Mouse (Mus musculus) erythroblast, embryonic 14.5 days (primary cell): ENCODE results near the gene Prss54. TPM values are rescaled to one million over a fixed set of nuclear protein-coding genes. Genes with fewer than 3 reads are reported as not detected.
"Not testable (repeated sequence)": the region's sequence is repeated elsewhere in the genome, so short reads cannot be mapped to it uniquely, and the experiment has no call there.

Source experiments
- H3K27me3 ChIP-seq: 2 replicates; pipeline ENCODE4 v1.6.1; 2012; ENCODE audit warnings: inconsistent platforms; ENCODE audit not compliant: control insufficient read depth
- H3K36me3 ChIP-seq: 2 replicates; pipeline ENCODE4 v1.6.1; 2012; ENCODE audit warnings: mild to moderate bottlenecking, inconsistent platforms; ENCODE audit not compliant: control insufficient read depth
- H3K4me1 ChIP-seq: 2 replicates; pipeline ENCODE4 v1.6.1; 2012; ENCODE audit warnings: inconsistent platforms; ENCODE audit not compliant: control insufficient read depth
- H3K4me3 ChIP-seq: replicated peaks from 2 replicates; pipeline ENCODE3; 2012; ENCODE audit warnings: moderate library complexity, mild to moderate bottlenecking, inconsistent platforms
- H3K9me3 ChIP-seq: 2 replicates; pipeline ENCODE4 v1.6.1; 2012; ENCODE audit warnings: low read length, inconsistent platforms, mixed read lengths; ENCODE audit not compliant: control insufficient read depth
- GATA1 ChIP-seq: IDR thresholded peaks from 2 replicates; pipeline ENCODE4 v1.6.1; 2012; ENCODE audit warnings: low read length, inconsistent platforms, mixed read lengths
- TAL1 ChIP-seq: IDR thresholded peaks from 3 replicates; pipeline ENCODE4 v1.6.1; 2012; ENCODE audit warnings: low read length, inconsistent platforms, mixed read lengths
- polyA plus RNA-seq: library from polyadenylated mRNA; stranded (reverse); fragments of >175 nt; gene quantifications from 2 replicates; pipeline ENCODE4 v1.2.3, GENCODE M21; 2012

Prss54 gene
- polyA plus RNA-seq, result 0.04 TPM in 1 of 2 replicates, not detected in the other

DNA sequence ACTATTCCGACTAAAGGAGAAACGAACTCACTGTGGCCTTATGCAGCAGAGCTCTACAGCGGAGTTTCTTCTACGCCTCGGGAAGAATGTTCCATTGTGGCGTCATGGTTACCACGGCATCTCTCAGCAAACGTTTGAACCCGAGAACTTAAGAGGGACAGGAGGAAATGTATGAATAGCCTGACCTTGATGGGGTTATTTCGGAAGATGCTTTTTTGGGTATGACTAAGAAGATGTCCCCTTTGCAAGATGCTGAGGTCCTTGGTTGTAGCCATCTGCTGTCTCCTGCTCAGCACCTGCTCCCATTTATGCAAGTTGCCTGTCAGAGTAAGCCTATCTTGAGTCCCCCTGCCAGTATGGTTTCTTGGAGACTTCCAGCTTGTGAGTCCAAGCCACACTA lies at the start of gene Prss54:
Gene Prss54, minus strand, starts transcription at position 101 of the 400 bp plus-strand sequence.
- no peaks in the 10 kb centered on the region for H3K27me3 ChIP-seq
- no peaks in the 10 kb centered on the region for H3K36me3 ChIP-seq
- no peak within 1 kb of the TSS for H3K4me3 ChIP-seq
- no peaks in the 10 kb centered on the region for H3K9me3 ChIP-seq
- TF ChIP-seq GATA1, result no peak
- no peak for TF ChIP-seq TAL1
- H3K4me1 ChIP-seq, result no peaks in the 10 kb centered on the region

DNA sequence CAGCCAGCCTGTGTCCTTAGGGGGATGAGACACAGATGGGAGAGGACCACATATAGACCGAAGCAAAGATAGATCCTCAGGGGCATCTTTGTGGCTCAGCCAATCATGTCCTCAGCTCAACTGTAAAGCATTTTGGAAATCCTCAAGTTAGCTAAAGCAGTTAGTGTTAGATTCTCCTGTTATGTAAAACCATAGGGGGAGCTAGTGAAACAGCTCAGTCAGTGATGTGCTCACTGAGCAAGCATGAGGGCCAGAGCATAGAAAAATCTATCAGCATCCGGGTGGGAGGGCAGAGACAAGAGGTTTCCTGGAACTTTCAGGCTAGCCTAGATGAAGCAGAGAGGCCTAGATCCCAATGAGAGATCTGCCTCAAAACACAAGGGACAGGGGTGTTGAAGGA lies 48.7 kb upstream of the Prss54 start:
- Histone ChIP-seq H3K9me3 (no peaks in the 10 kb centered on the region), H3K27me3 (peaks cover 10% of the 10 kb centered on the region), H3K4me3 (no peak overlapping the region), H3K4me1 (no peaks in the 10 kb centered on the region), H3K36me3 (no peaks in the 10 kb centered on the region)
- TF ChIP-seq GATA1 (no peak), TAL1 (no peak)

DNA sequence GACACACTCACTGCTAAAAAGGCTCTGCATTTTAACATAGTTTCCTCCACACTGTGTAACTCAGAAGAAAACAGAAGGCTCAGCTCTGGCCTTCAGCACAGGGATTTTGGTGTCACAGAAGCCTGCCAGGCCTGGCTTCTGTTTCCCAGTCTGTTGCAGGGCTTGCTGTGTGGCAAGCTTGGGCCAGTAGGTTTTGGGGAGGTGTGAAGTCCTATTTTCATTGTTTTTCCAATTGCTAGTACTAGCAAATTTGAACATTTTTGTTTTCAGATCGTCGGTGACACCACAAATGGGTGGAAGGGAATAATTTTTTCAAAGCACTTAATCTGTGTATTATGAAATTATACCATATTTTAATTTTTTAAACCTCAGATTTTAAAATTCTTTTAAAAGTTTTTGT lies 43.9 kb upstream of the Prss54 start:
- no peaks in the 10 kb centered on the region for H3K36me3 ChIP-seq
- no peaks in the 10 kb centered on the region for H3K9me3 ChIP-seq
- peaks cover 4% of the 10 kb centered on the region for H3K27me3 ChIP-seq
- TF ChIP-seq TAL1 (no peak), GATA1 (no peak)
- no peaks in the 10 kb centered on the region for H3K4me1 ChIP-seq
- no peak overlapping the region for H3K4me3 ChIP-seq

DNA sequence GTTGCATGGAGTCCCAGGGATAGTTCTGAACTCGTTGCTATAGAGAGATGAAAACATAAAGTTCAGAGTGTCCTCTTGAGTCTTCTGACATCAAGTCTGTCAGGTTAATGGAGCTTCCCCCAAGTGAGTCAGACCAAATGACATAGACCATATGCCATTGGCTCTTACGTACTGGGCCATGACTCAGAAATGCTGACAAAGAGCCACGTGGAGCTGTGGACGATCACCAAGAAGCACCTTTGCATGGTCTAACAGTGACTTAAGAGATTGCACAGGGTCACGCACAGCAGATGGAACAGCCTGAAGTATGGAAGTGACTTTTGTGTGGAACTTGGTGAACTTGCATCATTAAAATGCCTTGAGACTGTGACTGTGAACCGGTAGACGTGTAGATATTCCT lies 40.2 kb upstream of the Prss54 start:
- peaks cover 2% of the 10 kb centered on the region for H3K4me1 ChIP-seq
- TF ChIP-seq TAL1 (no peak), GATA1 (no peak)
- no peaks in the 10 kb centered on the region for H3K36me3 ChIP-seq
- peaks cover 12% of the 10 kb centered on the region for H3K27me3 ChIP-seq
- H3K9me3 ChIP-seq, result no peaks in the 10 kb centered on the region
- H3K4me3 ChIP-seq, result no peak overlapping the region

DNA sequence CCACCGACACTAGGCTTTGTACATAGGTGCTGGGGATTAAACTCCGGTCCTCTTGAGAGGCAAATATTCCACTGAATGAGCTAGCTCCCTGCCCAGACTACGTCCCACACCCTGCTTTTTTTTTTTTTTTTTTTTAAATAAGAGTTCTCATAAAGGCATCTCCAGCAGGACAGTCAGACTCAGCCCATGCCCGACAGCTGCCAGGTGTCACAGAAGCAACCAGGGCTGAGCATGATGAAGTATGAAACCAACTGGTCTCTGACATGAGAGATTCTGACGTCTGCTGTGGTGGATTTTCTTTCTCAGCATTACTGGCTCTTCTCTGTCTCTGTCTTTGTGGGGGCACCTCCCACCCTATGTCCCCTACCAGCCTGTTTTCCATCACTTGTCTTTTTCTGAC lies 35.6 kb upstream of the Prss54 start:
- peaks cover 14% of the 10 kb centered on the region for H3K27me3 ChIP-seq
- H3K9me3 ChIP-seq, result no peaks in the 10 kb centered on the region
- no peaks in the 10 kb centered on the region for H3K36me3 ChIP-seq
- peaks cover 12% of the 10 kb centered on the region for H3K4me1 ChIP-seq
- TF ChIP-seq TAL1 (no peak), GATA1 (no peak)
- no peak overlapping the region for H3K4me3 ChIP-seq

DNA sequence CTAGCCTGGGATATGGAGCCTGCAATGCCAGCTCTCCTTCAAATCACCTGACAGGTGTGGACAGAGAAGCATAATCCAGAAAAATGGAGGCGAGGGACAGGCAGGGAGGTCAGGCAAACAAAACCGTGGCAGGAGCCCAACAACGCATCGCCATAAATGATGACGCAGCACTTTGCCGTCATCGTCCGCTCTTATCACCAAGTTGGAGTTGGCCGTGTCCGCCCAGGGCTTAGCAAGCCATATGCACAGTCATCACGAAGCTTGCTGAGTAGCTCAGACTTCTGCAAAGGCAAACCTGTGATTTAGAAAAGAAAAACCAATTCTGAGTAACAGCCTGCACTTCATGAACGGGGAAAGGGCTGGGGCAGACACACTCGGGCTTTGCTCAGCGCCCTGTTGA lies 34.6 kb upstream of the Prss54 start:
- H3K36me3 ChIP-seq, result no peaks in the 10 kb centered on the region
- H3K4me1 ChIP-seq, result peaks cover 12% of the 10 kb centered on the region
- TF ChIP-seq GATA1 (no peak), TAL1 (no peak)
- peaks cover 14% of the 10 kb centered on the region for H3K27me3 ChIP-seq
- no peaks in the 10 kb centered on the region for H3K9me3 ChIP-seq
- H3K4me3 ChIP-seq, result no peak overlapping the region

DNA sequence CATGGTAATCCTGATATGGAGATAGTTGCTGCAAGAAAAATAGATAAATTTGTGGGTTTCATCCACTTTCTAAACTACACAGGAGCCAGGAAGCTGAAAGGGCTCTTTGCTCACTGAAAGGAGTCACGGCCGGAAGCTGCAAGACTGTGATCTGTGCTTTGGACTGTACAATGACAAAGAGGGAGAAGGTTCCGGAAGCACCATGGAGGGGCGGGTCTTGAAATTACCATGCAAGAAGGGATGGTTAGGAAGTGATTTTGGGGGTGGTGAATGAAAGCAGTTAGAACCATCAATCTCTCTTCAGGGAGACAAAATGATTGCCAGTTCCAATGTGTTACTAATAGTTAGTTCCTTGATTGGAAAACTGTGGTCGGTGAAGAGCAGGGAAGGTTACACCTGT lies 33.3 kb upstream of the Prss54 start:
- TF ChIP-seq GATA1 (no peak), TAL1 (no peak)
- Histone ChIP-seq H3K36me3 (no peaks in the 10 kb centered on the region), H3K4me1 (peaks cover 12% of the 10 kb centered on the region), H3K9me3 (no peaks in the 10 kb centered on the region), H3K4me3 (no peak overlapping the region), H3K27me3 (peaks cover 14% of the 10 kb centered on the region)

DNA sequence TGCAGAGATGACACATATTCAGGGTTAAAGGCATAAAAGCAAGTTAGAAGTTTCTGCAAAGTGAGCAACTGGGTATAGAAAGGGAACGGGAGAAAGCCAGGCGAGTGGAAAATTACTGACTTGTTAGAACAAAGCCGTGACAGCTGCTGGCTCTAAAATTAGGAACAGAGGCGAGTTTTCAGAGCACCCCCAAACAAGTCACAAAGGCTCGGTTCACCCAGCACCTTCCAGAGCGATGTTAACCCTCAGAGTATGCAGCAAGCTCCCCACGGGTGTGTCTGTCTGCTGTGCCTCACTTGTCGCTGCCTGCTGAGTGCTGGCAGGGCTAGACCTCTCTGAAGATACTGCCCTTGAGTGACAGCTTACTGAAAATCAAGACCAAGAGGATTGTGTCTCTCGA lies 31.1 kb upstream of the Prss54 start:
- Histone ChIP-seq H3K4me3 (no peak overlapping the region), H3K36me3 (no peaks in the 10 kb centered on the region), H3K27me3 (peaks cover 4% of the 10 kb centered on the region), H3K9me3 (no peaks in the 10 kb centered on the region), H3K4me1 (peaks cover 12% of the 10 kb centered on the region)
- no peak for TF ChIP-seq GATA1

DNA sequence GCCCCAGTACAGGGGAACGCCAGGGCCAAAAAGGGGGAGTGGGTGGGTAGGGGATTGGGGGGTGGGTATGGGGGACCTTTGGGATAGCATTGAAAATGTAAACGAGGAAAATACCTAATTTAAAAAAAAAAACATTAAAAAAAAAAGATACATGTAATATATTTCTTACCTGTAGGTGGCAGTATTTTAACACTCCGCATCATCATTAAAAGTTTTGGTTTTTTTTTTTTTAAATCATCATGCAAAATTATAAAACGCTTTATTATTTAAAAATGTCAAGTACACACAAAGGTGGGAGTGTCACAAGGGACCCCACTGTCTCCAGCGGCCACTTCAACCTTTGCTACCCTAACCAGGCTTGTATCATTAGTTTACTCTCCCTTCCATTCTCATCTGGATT lies 30.4 kb upstream of the Prss54 start:
- not testable (repeated sequence) for H3K27me3 ChIP-seq, H3K4me3 ChIP-seq, H3K36me3 ChIP-seq, H3K9me3 ChIP-seq
- H3K4me1 ChIP-seq, result peaks cover 11% of the 10 kb centered on the region

DNA sequence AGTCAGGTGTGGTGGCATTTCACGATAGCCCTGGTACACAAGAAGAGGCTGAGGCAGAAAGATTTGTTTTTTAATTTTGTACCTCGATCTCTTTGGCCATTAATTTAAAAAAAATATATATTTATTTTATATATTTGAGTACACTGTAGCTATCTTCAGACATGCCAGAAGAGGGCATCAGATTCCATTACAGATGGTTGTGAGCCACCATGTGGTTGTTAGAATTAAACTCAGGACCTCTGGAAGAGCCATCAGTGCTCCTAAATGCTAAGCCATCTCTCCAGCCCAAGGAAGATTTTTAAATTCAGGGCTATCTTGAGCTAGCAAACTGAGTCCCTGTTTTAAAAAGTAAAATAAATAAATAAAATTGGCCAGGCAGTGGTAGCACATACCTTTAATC lies 26.0 kb upstream of the Prss54 start:
- no peaks in the 10 kb centered on the region for H3K9me3 ChIP-seq
- TF ChIP-seq GATA1 (no peak), TAL1 (no peak)
- peaks cover 2% of the 10 kb centered on the region for H3K4me1 ChIP-seq
- H3K27me3 ChIP-seq, result no peaks in the 10 kb centered on the region
- no peak overlapping the region for H3K4me3 ChIP-seq
- no peaks in the 10 kb centered on the region for H3K36me3 ChIP-seq
